Mouse (Mus musculus) neural tube, embryonic 11.5 days (tissue): ENCODE data around the gene Smad6. TPM values are rescaled to one million over a fixed set of nuclear protein-coding genes. Genes with fewer than 3 reads are reported as not detected.
A peak's percentile ranks its signal among the peaks of the same experiment; 100 is the strongest.

Experiments
- ATAC-seq: fragments of 200-750 bp; cut with Nextera tagmentation; 2 replicates; pipeline ENCODE4 v1.8.0; 2017; ENCODE audit warnings: moderate number of reproducible peaks, mild to moderate bottlenecking, moderate TSS enrichment, moderate library complexity; ENCODE audit not compliant: insufficient read depth, low FRiP score, low TSS enrichment
- DNase-seq: peaks from one replicate; pipeline ENCODE4 v3.0.0-alpha.2; 2015; ENCODE audit warnings: low spot score
- H3K27ac ChIP-seq: fragments of 300-500 bp; sonication (generic); 2 replicates; pipeline ENCODE4 v1.5.1; 2014; ENCODE audit warnings: low read depth, mild to moderate bottlenecking, low read length
- H3K27me3 ChIP-seq: fragments of 300-500 bp; sonication (generic); 2 replicates; pipeline ENCODE4 v1.6.1; 2014; ENCODE audit warnings: mild to moderate bottlenecking, low read length, mixed read lengths; ENCODE audit not compliant: control insufficient read depth, insufficient read depth
- H3K36me3 ChIP-seq: fragments of 300-500 bp; sonication (generic); 2 replicates; pipeline ENCODE4 v1.6.1; 2014; ENCODE audit warnings: mild to moderate bottlenecking, low read length, moderate library complexity, mixed read lengths; ENCODE audit not compliant: control insufficient read depth, insufficient read depth
- H3K4me1 ChIP-seq: fragments of 300-500 bp; sonication (generic); 2 replicates; pipeline ENCODE4 v1.6.1; 2014; ENCODE audit warnings: low read length, mixed read lengths; ENCODE audit not compliant: control insufficient read depth, insufficient read depth
- H3K4me2 ChIP-seq: fragments of 300-500 bp; sonication (generic); 2 replicates; pipeline ENCODE4 v1.6.1; 2014; ENCODE audit warnings: low read depth, mild to moderate bottlenecking, moderate library complexity
- H3K4me3 ChIP-seq: fragments of 300-500 bp; sonication (generic); 2 replicates; pipeline ENCODE4 v1.5.1; 2014; ENCODE audit warnings: low read depth, low read length
- H3K9ac ChIP-seq: fragments of 300-500 bp; sonication (generic); 2 replicates; pipeline ENCODE4 v1.6.1; 2014; ENCODE audit warnings: mild to moderate bottlenecking, low read length
- H3K9me3 ChIP-seq: fragments of 300-500 bp; sonication (generic); 2 replicates; pipeline ENCODE4 v1.6.1; 2016; ENCODE audit warnings: low read length; ENCODE audit not compliant: control insufficient read depth
- WGBS: fragments of 180-500 bp; shearing (Covaris S2); extraction: QIAGEN DNeasy Blood & Tissue Kit; methylation state at CpG from one replicate; pipeline ENCODE4 v1.1.7; 2014; 5-methylcytosine and 5-hydroxymethylcytosine counted together
- polyA plus RNA-seq: library from polyadenylated mRNA; unstranded; fragments of >200 nt; fragmentation: Nextera tagmentation; extraction: Ambion mirVana; gene quantifications from 2 replicates; pipeline ENCODE4 v1.2.1, GENCODE M21; 2014

The Smad6 gene
- polyA plus RNA-seq, 1 experiment from 2014 or later, result 6.8 TPM

GRCm38 (mm10) chr9:63968592-63968991 is 53.3 kb downstream of the Smad6 start:
- no peak for DNase-seq
- H3K4me3 ChIP-seq, result no peak overlapping the region
- no peak for ATAC-seq
- H3K4me1 ChIP-seq, result peaks cover 10% of the 10 kb centered on the region
- H3K27ac ChIP-seq, result no peak overlapping the region
- no peaks in the 10 kb centered on the region for H3K36me3 ChIP-seq
- H3K9ac ChIP-seq, result no peak overlapping the region
- 84% methylated on average over 9 of the region's 9 CpGs for WGBS
- H3K27me3 ChIP-seq, result no peaks in the 10 kb centered on the region
- H3K9me3 ChIP-seq, result no peaks in the 10 kb centered on the region
- H3K4me2 ChIP-seq, result no peak overlapping the region

GRCm38 (mm10) chr9:63967408-63968172 is 54.3 kb downstream of the Smad6 start:
- no peak overlapping the region for H3K27ac ChIP-seq

GRCm38 (mm10) chr9:63965579-63965981 is 56.3 kb downstream of the Smad6 start:
- Histone ChIP-seq H3K27ac (no peak overlapping the region), H3K9ac (no peak overlapping the region), H3K36me3 (no peaks in the 10 kb centered on the region), H3K27me3 (no peaks in the 10 kb centered on the region), H3K4me1 (peaks cover 20% of the 10 kb centered on the region), H3K4me3 (no peak overlapping the region), H3K9me3 (no peaks in the 10 kb centered on the region), H3K4me2 (no peak overlapping the region)
- 6% methylated on average over 4 of the region's 4 CpGs for WGBS
- DNase-seq, result peak; percentile 45
- ATAC-seq, result 0 out of 2 replicates have a peak, but pooled peaks have one; percentile 68

More at GRCm38 (mm10) chr9:63967408-63968172, 54.3 kb downstream of the Smad6 start:
- Histone ChIP-seq H3K36me3 (no peaks in the 10 kb centered on the region), H3K4me1 (peaks cover 12% of the 10 kb centered on the region), H3K9ac (no peak overlapping the region), H3K27me3 (no peaks in the 10 kb centered on the region), H3K4me3 (no peak overlapping the region), H3K9me3 (no peaks in the 10 kb centered on the region), H3K4me2 (no peak overlapping the region)
- no peak for DNase-seq
- WGBS, result 82% methylated on average over 14 of the region's 14 CpGs
- ATAC-seq, result no peak

- no peak overlapping the region for H3K4me3 ChIP-seq
- 73% methylated on average over 6 of the region's 6 CpGs for WGBS
- H3K4me1 ChIP-seq, result peaks cover 41% of the 10 kb centered on the region
- no peak overlapping the region for H3K4me2 ChIP-seq
- no peaks in the 10 kb centered on the region for H3K36me3 ChIP-seq
- H3K9ac ChIP-seq, result no peak overlapping the region
- DNase-seq (no peak), ATAC-seq (no peak)
- no peak overlapping the region for H3K27ac ChIP-seq
- no peaks in the 10 kb centered on the region for H3K9me3 ChIP-seq
- H3K27me3 ChIP-seq, result no peaks in the 10 kb centered on the region
Measured at GRCm38 (mm10) chr9:63961881-63962280, 60.0 kb downstream of the Smad6 start.

- ATAC-seq (no peak), DNase-seq (no peak)
Measured at GRCm38 (mm10) chr9:63960829-63961185, 61.1 kb downstream of the Smad6 start.

GRCm38 (mm10) chr9:63959933-63960828 is 61.7 kb downstream of the Smad6 start:
- ATAC-seq, result no peak
- Histone ChIP-seq H3K27me3 (no peaks in the 10 kb centered on the region), H3K9ac (peak overlapping the region; percentile 48), H3K9me3 (no peaks in the 10 kb centered on the region), H3K4me3 (no peak overlapping the region), H3K27ac (peak overlapping the region; percentile 42), H3K4me2 (peak overlapping the region; percentile 24), H3K4me1 (peaks cover 35% of the 10 kb centered on the region), H3K36me3 (no peaks in the 10 kb centered on the region)
- DNase-seq, result peak; percentile 59
- 2% methylated on average over 21 of the region's 21 CpGs for WGBS

More at GRCm38 (mm10) chr9:63960829-63961185, 61.1 kb downstream of the Smad6 start:
- no peaks in the 10 kb centered on the region for H3K27me3 ChIP-seq
- peaks cover 41% of the 10 kb centered on the region for H3K4me1 ChIP-seq
- H3K27ac ChIP-seq, result peak overlapping the region; percentile 42
- peak overlapping the region; percentile 24 for H3K4me2 ChIP-seq
- H3K36me3 ChIP-seq, result no peaks in the 10 kb centered on the region
- no peak overlapping the region for H3K4me3 ChIP-seq
- peak overlapping the region; percentile 5 for H3K9ac ChIP-seq
- H3K9me3 ChIP-seq, result no peaks in the 10 kb centered on the region
- 6% methylated on average over 4 of the region's 4 CpGs for WGBS

GRCm38 (mm10) chr9:63959129-63959932 is 62.5 kb downstream of the Smad6 start:
- 25% methylated on average over 17 of the region's 17 CpGs for WGBS
- Histone ChIP-seq H3K27ac (peak overlapping the region; percentile 42), H3K9ac (peak overlapping the region; percentile 48), H3K27me3 (no peaks in the 10 kb centered on the region), H3K4me1 (peaks cover 35% of the 10 kb centered on the region), H3K36me3 (no peaks in the 10 kb centered on the region), H3K4me3 (no peak overlapping the region), H3K4me2 (0 out of 2 replicates have a peak overlapping the region, but pooled peaks have one; percentile 12), H3K9me3 (no peaks in the 10 kb centered on the region)
- DNase-seq (peak; percentile 83), ATAC-seq (peak; percentile 73; the same call in 1 of the 2 replicates)

GRCm38 (mm10) chr9:63958337-63959030 is 63.4 kb downstream of the Smad6 start:
- ATAC-seq, result no peak
- no peaks in the 10 kb centered on the region for H3K36me3 ChIP-seq
- WGBS, result 14% methylated on average over 15 of the region's 15 CpGs
- no peak for DNase-seq
- H3K4me3 ChIP-seq, result no peak overlapping the region
- H3K27me3 ChIP-seq, result no peaks in the 10 kb centered on the region
- H3K9ac ChIP-seq, result peak overlapping the region; percentile 2; the same call in 1 of the 2 replicates
- no peaks in the 10 kb centered on the region for H3K9me3 ChIP-seq
- H3K27ac ChIP-seq, result 0 out of 2 replicates have a peak overlapping the region, but pooled peaks have one; percentile 37
- H3K4me2 ChIP-seq, result no peak overlapping the region
- peaks cover 35% of the 10 kb centered on the region for H3K4me1 ChIP-seq
